Mouse (Mus musculus): ENCODE data around the gene Kcnk5. TPM values are rescaled to one million over a fixed set of nuclear protein-coding genes. Genes with fewer than 3 reads are reported as not detected.

Gene Kcnk5
- polyA plus RNA-seq, 1 experiment from 2014 or later: 2.5 TPM

Other genes with a start within 250 kb of the Kcnk5 start
- 491 and 498 TPM in 2 replicates for gene Gng2, start 204.2 kb downstream of the Kcnk5 start, polyA plus RNA-seq (2015; fragmentation: Nextera tagmentation; extraction: Ambion mirVana)
- 14.3 and 15.3 TPM in 2 replicates for gene Saysd1, start 43.3 kb downstream of the Kcnk5 start, polyA plus RNA-seq (2015; fragmentation: Nextera tagmentation; extraction: Ambion mirVana)
- not detected in 2 replicates for gene Kcnk16, start 87.4 kb upstream of the Kcnk5 start, polyA plus RNA-seq (2015; fragmentation: Nextera tagmentation; extraction: Ambion mirVana)
- gene Nudt13, start 112.9 kb upstream of the Kcnk5 start, polyA plus RNA-seq (2015; fragmentation: Nextera tagmentation; extraction: Ambion mirVana): 13.4 and 18.8 TPM in 2 replicates
- gene Ecd, start 166.3 kb upstream of the Kcnk5 start, polyA plus RNA-seq (2015; fragmentation: Nextera tagmentation; extraction: Ambion mirVana): 53.9 and 57.6 TPM in 2 replicates
- gene Fam149b, start 166.4 kb upstream of the Kcnk5 start, polyA plus RNA-seq (2015; fragmentation: Nextera tagmentation; extraction: Ambion mirVana): 40.0 and 44.2 TPM in 2 replicates
- gene Dnajc9, start 207.1 kb upstream of the Kcnk5 start, polyA plus RNA-seq (2015; fragmentation: Nextera tagmentation; extraction: Ambion mirVana): 181 and 189 TPM in 2 replicates
- gene Mrps16, start 211.8 kb upstream of the Kcnk5 start, polyA plus RNA-seq (2015; fragmentation: Nextera tagmentation; extraction: Ambion mirVana): 58.0 and 58.9 TPM in 2 replicates

All from forebrain, embryonic 16.5 days (tissue).